Mouse (Mus musculus) C2C12 (cell line): Measurements from ENCODE around the gene Gm26566. TPM values are rescaled to one million over a fixed set of nuclear protein-coding genes. Genes with fewer than 3 reads are reported as not detected.

Experiments
- H3K27me3 ChIP-seq: one replicate; pipeline ENCODE4 v1.6.1; 2011; ENCODE audit not compliant: control insufficient read depth, insufficient read depth, insufficient read length
- H3K36me3 ChIP-seq: one replicate; pipeline ENCODE4 v1.6.1; 2011; ENCODE audit not compliant: control insufficient read depth, insufficient read depth
- H3K4me3 ChIP-seq: one replicate; pipeline ENCODE4 v1.5.1; 2011; ENCODE audit warnings: mild to moderate bottlenecking, control low read depth; ENCODE audit not compliant: poor library complexity, insufficient read depth, severe bottlenecking
- H3K79me2 ChIP-seq: one replicate; pipeline ENCODE4 v1.6.1; 2011; ENCODE audit not compliant: control insufficient read depth, insufficient read depth
- H3K79me3 ChIP-seq: one replicate; pipeline ENCODE4 v1.6.1; 2011; ENCODE audit warnings: low read depth, control low read depth
- H3ac ChIP-seq: one replicate; pipeline ENCODE3; 2011; ENCODE audit warnings: low read depth; ENCODE audit not compliant: control insufficient read depth, insufficient read length
- CEBPB ChIP-seq: IDR thresholded peaks from one replicate; pipeline ENCODE4 v1.6.1; 2011; ENCODE audit warnings: low read depth, mild to moderate bottlenecking, control low read depth, moderate library complexity
- CTCF ChIP-seq: IDR thresholded peaks from one replicate; pipeline ENCODE4 v1.5.1; 2011; ENCODE audit not compliant: control insufficient read depth, insufficient read depth, insufficient read length
- FOSL1 ChIP-seq: IDR thresholded peaks from one replicate; pipeline ENCODE4 v1.8.0; 2011; ENCODE audit warnings: mild to moderate bottlenecking, low read length; ENCODE audit not compliant: poor library complexity, insufficient read depth, severe bottlenecking
- MAX ChIP-seq: IDR thresholded peaks from one replicate; pipeline ENCODE4 v1.6.1; 2011; ENCODE audit warnings: mild to moderate bottlenecking, control low read depth
- MYOD1 ChIP-seq: IDR thresholded peaks from one replicate; pipeline ENCODE4 v1.6.1; 2011; ENCODE audit warnings: low read depth; ENCODE audit not compliant: control insufficient read depth, insufficient read length
- MYOG ChIP-seq: IDR thresholded peaks from one replicate; pipeline ENCODE4 v1.6.1; 2011; ENCODE audit not compliant: control insufficient read depth, insufficient read length; ENCODE audit errors: extremely low read depth
- USF1 ChIP-seq: IDR thresholded peaks from one replicate; pipeline ENCODE4 v1.6.1; 2011; ENCODE audit warnings: low read depth, mild to moderate bottlenecking, control low read depth, moderate library complexity
- polyA plus RNA-seq: library from polyadenylated mRNA; unstranded; fragments of >200 nt; fragmentation: generic; extraction: Trizol; gene quantifications from one replicate; pipeline ENCODE4 v1.2.1, GENCODE M21; 2012; ENCODE audit warnings: missing spikeins

Gm26566 gene
- polyA plus RNA-seq, 1 experiment, result 1.9 TPM

DNA sequence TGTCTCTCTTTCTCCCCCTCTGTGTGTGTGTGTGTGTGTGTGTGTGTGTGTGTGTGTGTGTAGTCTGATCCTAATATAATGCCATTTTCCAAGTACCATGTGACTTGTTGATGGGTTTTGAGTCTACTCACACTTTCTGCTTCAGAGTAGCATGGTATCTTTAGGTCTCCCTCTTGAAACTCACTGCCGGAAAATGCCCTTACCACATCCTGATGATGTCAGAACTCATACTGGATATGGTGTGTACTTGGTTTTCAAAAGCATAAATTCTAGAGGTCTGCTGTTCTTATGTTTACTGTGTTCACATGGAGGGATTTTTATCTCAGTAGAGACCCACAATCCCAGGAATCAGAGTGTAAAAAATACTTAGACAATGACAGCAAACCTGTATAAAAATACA is 29.1 kb upstream of the Gm26566 start:
- no peak for TF ChIP-seq MYOD1
- TF ChIP-seq CTCF, result no peak
- no peak for TF ChIP-seq MAX
- no peak for TF ChIP-seq CEBPB
- TF ChIP-seq USF1, result no peak
- TF ChIP-seq FOSL1, result no peak
- no peak for TF ChIP-seq MYOG
- Histone ChIP-seq H3K36me3 (no peaks in the 10 kb centered on the region), H3K27me3 (peaks cover 3% of the 10 kb centered on the region), H3ac (no peak overlapping the region), H3K4me3 (no peak overlapping the region), H3K79me3 (no peaks in the 10 kb centered on the region), H3K79me2 (no peaks in the 10 kb centered on the region)

DNA sequence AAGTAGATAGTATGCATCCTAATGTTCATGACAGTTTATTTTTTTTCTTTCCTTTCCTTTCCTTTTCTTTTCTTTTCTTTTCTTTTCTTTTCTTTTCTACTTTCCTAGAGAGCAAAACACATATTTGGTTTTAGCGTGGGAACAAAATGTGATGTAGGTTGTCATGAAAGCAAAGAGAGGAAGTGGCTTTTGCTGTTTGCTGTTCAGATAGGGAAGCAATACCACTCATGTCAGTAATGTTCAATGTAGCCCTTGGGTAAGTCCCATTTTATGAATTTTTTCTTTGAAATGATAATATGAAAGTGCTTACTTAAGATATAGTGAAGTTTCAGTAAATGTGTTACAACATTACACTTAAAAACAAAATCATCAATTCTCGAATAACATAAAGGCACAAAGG is 28.2 kb upstream of the Gm26566 start:
- TF ChIP-seq MAX, result no peak
- TF ChIP-seq CEBPB, result no peak
- no peak for TF ChIP-seq MYOG
- no peak for TF ChIP-seq FOSL1
- no peak for TF ChIP-seq USF1
- TF ChIP-seq MYOD1, result no peak
- TF ChIP-seq CTCF, result no peak

DNA sequence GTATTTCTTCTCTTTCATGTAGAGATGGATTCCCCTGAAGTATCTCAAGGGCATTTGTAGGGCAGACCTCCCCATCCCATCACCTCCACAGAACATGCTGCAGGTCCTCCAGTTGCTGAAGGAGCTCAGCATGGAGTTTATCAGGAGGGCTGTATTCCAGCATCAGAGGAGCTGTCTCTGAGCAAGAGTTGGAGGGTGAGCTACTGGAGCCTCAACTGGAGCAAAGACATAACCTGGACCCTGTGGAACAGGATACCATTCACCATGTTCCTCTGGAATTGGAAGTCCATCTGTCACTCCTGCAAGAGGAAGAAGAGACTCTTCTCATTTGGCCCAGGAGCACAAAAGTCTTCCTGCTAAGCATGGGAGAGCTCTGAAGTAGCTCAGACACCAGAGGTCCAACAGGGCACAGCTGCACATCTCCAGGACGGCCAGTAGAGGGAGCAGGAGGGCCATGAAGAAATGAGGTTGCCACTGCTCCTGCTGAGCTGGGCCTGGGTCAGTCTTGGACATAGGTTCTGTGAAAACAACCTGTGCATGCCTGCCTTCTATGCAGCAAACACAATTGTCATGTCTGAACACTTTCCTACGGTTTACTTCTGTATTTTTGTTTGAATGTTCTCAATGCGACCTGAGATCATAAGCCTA is 25.2 kb upstream of the Gm26566 start:
- no peak overlapping the region for H3ac ChIP-seq
- H3K79me3 ChIP-seq, result no peaks in the 10 kb centered on the region
- no peaks in the 10 kb centered on the region for H3K79me2 ChIP-seq
- H3K4me3 ChIP-seq, result no peak overlapping the region
- TF ChIP-seq CEBPB, result no peak
- TF ChIP-seq MAX, result no peak
- no peak for TF ChIP-seq FOSL1
- TF ChIP-seq MYOG, result no peak
- TF ChIP-seq CTCF, result peak; percentile 92
- no peak for TF ChIP-seq USF1
- peaks cover 3% of the 10 kb centered on the region for H3K27me3 ChIP-seq
- H3K36me3 ChIP-seq, result no peaks in the 10 kb centered on the region

More for the DNA sequence above, 28.2 kb upstream of the Gm26566 start:
- H3K79me3 ChIP-seq, result no peaks in the 10 kb centered on the region
- no peaks in the 10 kb centered on the region for H3K36me3 ChIP-seq
- no peak overlapping the region for H3ac ChIP-seq
- H3K27me3 ChIP-seq, result peaks cover 3% of the 10 kb centered on the region
- H3K4me3 ChIP-seq, result no peak overlapping the region
- no peaks in the 10 kb centered on the region for H3K79me2 ChIP-seq

DNA sequence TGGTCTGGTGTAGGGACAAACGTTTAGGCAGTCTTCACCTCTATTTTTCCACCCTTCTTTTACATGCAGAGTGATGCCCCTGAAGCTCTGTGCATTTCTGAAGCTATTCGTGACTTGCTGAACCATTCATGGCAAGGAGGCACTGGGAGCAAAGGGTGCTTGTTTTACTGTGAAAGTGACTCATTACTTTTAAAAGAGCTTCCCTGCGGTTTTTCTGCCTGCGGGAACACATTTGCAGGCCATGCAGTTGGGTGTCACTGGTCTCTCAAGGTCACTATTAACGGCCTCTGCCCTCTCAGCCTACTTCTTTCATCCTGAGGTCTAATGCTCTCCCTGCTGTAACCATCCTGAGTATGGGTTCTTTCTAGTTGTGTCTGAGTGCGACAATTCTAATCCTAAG is 24.5 kb upstream of the Gm26566 start:
- H3K79me3 ChIP-seq, result no peaks in the 10 kb centered on the region
- H3K4me3 ChIP-seq, result no peak overlapping the region
- no peaks in the 10 kb centered on the region for H3K79me2 ChIP-seq
- no peak overlapping the region for H3ac ChIP-seq
- no peaks in the 10 kb centered on the region for H3K36me3 ChIP-seq
- TF ChIP-seq CEBPB, result no peak
- TF ChIP-seq MAX, result no peak
- TF ChIP-seq FOSL1, result no peak
- peaks cover 3% of the 10 kb centered on the region for H3K27me3 ChIP-seq

DNA sequence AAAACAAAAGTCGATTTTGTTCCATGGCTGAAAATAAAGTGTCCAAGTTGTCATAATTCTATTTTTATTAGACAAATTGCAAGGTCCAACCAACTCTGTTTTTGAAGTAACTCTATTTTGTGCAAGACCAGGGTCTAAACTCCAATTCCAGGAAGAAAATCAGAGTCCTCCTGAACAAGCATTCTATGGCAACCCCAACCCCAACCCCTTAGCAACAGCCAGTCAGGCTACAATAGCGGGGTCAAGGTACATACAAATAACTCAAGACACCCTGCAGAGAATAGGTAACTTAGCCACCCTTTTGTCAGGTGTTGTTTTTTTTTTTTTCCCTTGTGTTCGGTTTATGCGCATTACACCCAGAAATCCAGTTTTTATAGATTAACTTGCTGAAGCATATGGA is 23.9 kb upstream of the Gm26566 start:
- H3K79me2 ChIP-seq, result no peaks in the 10 kb centered on the region
- no peak overlapping the region for H3ac ChIP-seq
- no peak for TF ChIP-seq FOSL1
- no peak for TF ChIP-seq CTCF
- no peak for TF ChIP-seq CEBPB
- no peak for TF ChIP-seq MYOG
- no peak for TF ChIP-seq MAX
- no peak for TF ChIP-seq MYOD1
- no peak for TF ChIP-seq USF1
- no peaks in the 10 kb centered on the region for H3K36me3 ChIP-seq
- H3K4me3 ChIP-seq, result no peak overlapping the region
- H3K27me3 ChIP-seq, result peaks cover 3% of the 10 kb centered on the region
- no peaks in the 10 kb centered on the region for H3K79me3 ChIP-seq

DNA sequence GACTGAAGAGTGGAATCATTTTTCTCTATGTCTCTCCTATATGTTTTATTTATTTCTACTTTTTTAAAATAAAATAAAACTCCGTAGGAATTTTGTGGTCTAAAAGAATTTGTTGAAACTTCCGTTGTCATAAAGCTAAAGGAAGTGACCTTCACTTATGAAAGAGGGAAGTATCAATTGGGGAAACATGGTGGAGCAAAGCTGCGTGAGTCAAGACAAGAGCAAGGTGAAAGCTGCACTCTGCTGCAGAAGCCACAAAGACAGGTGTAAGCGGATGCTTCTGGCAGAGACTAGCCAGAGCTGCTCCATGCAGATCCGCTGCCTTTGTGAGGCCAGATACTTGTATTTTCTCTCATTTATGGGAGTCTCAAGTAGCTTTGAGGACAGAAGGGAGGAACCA is 22.8 kb upstream of the Gm26566 start:
- Histone ChIP-seq H3ac (no peak overlapping the region), H3K36me3 (no peaks in the 10 kb centered on the region), H3K4me3 (no peak overlapping the region), H3K79me2 (no peaks in the 10 kb centered on the region), H3K27me3 (peaks cover 3% of the 10 kb centered on the region), H3K79me3 (no peaks in the 10 kb centered on the region)
- TF ChIP-seq MYOG, result no peak
- TF ChIP-seq MAX, result no peak
- no peak for TF ChIP-seq USF1
- no peak for TF ChIP-seq CTCF
- TF ChIP-seq MYOD1, result no peak
- TF ChIP-seq CEBPB, result no peak
- no peak for TF ChIP-seq FOSL1
